Mouse (Mus musculus) T-helper 2 cell (primary cell): Measurements from ENCODE around the gene Spdya.

Source experiments
- in situ Hi-C: fragments of 300-600 bp; cut with MboI, MseI; formaldehyde crosslinking; loops from one replicate; pipeline ENCODE4 v1.15.1; 2025; ENCODE audit warnings: high pct_unique_total_duplicates

Gene Spdya

GRCm38 (mm10) chr17:71631806-71632205 lies 79.9 kb downstream of the Spdya start:
- in situ Hi-C loops: loop anchor here (25.0 kb wide), 1 partner anchor 245 kb away; no protein-coding TSS in a partner anchor

GRCm38 (mm10) chr17:71633350-71633749 lies 81.5 kb downstream of the Spdya start:
- in situ Hi-C loops: loop anchor here (25.0 kb wide), 1 partner anchor 246 kb away; no protein-coding TSS in a partner anchor

- in situ Hi-C loops: loop anchor here (5.0 to 25.0 kb wide), 2 partner anchors 129 to 249 kb away; no protein-coding TSS in a partner anchor
Observed at GRCm38 (mm10) chr17:71636786-71637185, 84.9 kb downstream of the Spdya start.

GRCm38 (mm10) chr17:71637750-71638265 lies 85.9 kb downstream of the Spdya start:
- in situ Hi-C loops: loop anchor here (5.0 to 25.0 kb wide), 2 partner anchors 131 to 251 kb away; no protein-coding TSS in a partner anchor

GRCm38 (mm10) chr17:71639056-71639455 lies 87.2 kb downstream of the Spdya start:
- in situ Hi-C loops: loop anchor here (5.0 to 25.0 kb wide), 2 partner anchors 132 to 252 kb away; no protein-coding TSS in a partner anchor
